Mouse (Mus musculus): Measurements from ENCODE around the gene Rpl24.

GRCm38 (mm10) chr16:56012789-56013743 lies 47.0 kb downstream of the Rpl24 start:
- TF ChIP-seq POLR2A (IDR thresholded peaks at IDR 0.05; ENCODE audit: low read depth, low read length) = no peak
- no peak for TF ChIP-seq CTCF (IDR thresholded peaks at IDR 0.05; ENCODE audit: borderline replicate concordance, insufficient read depth, low read length)

All from embryonic fibroblast, embryonic 13.5 days (primary cell).